Mouse (Mus musculus) myocyte (in vitro differentiated cells): ENCODE results near the gene Phgr1. TPM values are rescaled to one million over a fixed set of nuclear protein-coding genes. Genes with fewer than 3 reads are reported as not detected.

ENCODE experiments used
- H3K27me3 ChIP-seq: one replicate; pipeline ENCODE4 v1.6.1; 2011; ENCODE audit not compliant: control insufficient read depth, insufficient read depth, insufficient read length
- H3K36me3 ChIP-seq: one replicate; pipeline ENCODE4 v1.6.1; 2011; ENCODE audit not compliant: control insufficient read depth, insufficient read depth
- H3K4me2 ChIP-seq: one replicate; pipeline ENCODE4 v1.6.1; 2011; ENCODE audit warnings: low read depth, control low read depth
- H3K4me3 ChIP-seq: one replicate; pipeline ENCODE4 v1.5.1; 2011; ENCODE audit warnings: mild to moderate bottlenecking, control low read depth, moderate library complexity
- H3K79me2 ChIP-seq: one replicate; pipeline ENCODE4 v1.6.1; 2011; ENCODE audit not compliant: control insufficient read depth, insufficient read depth
- H3ac ChIP-seq: one replicate; pipeline ENCODE4 v1.6.1; 2011; ENCODE audit not compliant: control insufficient read depth, insufficient read length
- CEBPB ChIP-seq: IDR thresholded peaks from 2 replicates; pipeline ENCODE4 v1.6.1; 2011; ENCODE audit warnings: mild to moderate bottlenecking, moderate library complexity; ENCODE audit not compliant: poor library complexity, insufficient read depth, severe bottlenecking
- E2F4 ChIP-seq: IDR thresholded peaks from one replicate; pipeline ENCODE4 v1.6.1; 2011; ENCODE audit warnings: mild to moderate bottlenecking, control low read depth, moderate library complexity; ENCODE audit not compliant: insufficient read depth
- MAX ChIP-seq: IDR thresholded peaks from one replicate; pipeline ENCODE4 v1.6.1; 2011; ENCODE audit warnings: low read depth, mild to moderate bottlenecking, control low read depth
- MYOD1 ChIP-seq, 3 experiments: IDR thresholded peaks; one replicate each; pipeline ENCODE4 v1.6.1; 2011; ENCODE audit warnings: control low read depth in 2 of 3, low read depth in 2 of 3, mild to moderate bottlenecking in 2 of 3, moderate library complexity in 1 of 3; ENCODE audit not compliant: insufficient read length in 2 of 3, control insufficient read depth in 1 of 3
- MYOG ChIP-seq, 3 experiments: IDR thresholded peaks; one replicate each; pipeline ENCODE4 v1.6.1; 2011; ENCODE audit warnings: control low read depth in 2 of 3, low read depth in 2 of 3, mild to moderate bottlenecking in 2 of 3; ENCODE audit not compliant: insufficient read length in 2 of 3, control insufficient read depth in 1 of 3, insufficient read depth in 1 of 3
- POLR2A ChIP-seq: IDR thresholded peaks from one replicate; pipeline ENCODE4 v1.6.1; 2011; ENCODE audit warnings: low read depth, mild to moderate bottlenecking, control low read depth, moderate library complexity; ENCODE audit not compliant: insufficient read length
- POLR2AphosphoS2 ChIP-seq: IDR thresholded peaks from one replicate; pipeline ENCODE4 v1.6.1; 2011; ENCODE audit warnings: low read depth, control low read depth; ENCODE audit not compliant: insufficient read length
- REST ChIP-seq: IDR thresholded peaks from one replicate; pipeline ENCODE4 v1.6.1; 2011; ENCODE audit warnings: mild to moderate bottlenecking, control low read depth, moderate library complexity; ENCODE audit not compliant: insufficient read depth, insufficient read length
- SRF ChIP-seq: IDR thresholded peaks from one replicate; pipeline ENCODE4 v1.6.1; 2011; ENCODE audit warnings: low read depth; ENCODE audit not compliant: control insufficient read depth, insufficient read length
- TCF12 ChIP-seq: IDR thresholded peaks from one replicate; pipeline ENCODE4 v1.6.1; 2011; ENCODE audit warnings: mild to moderate bottlenecking, control low read depth; ENCODE audit not compliant: poor library complexity, insufficient read depth, severe bottlenecking
- TCF3 ChIP-seq: IDR thresholded peaks from one replicate; pipeline ENCODE4 v1.6.1; 2011; ENCODE audit warnings: low read depth, control low read depth; ENCODE audit not compliant: insufficient read length
- USF1 ChIP-seq: IDR thresholded peaks from one replicate; pipeline ENCODE4 v1.6.1; 2011; ENCODE audit warnings: low read depth, mild to moderate bottlenecking, control low read depth, moderate library complexity
- polyA plus RNA-seq: library from polyadenylated mRNA; unstranded; fragments of >200 nt; fragmentation: generic; extraction: Trizol; gene quantifications from one replicate; pipeline ENCODE4 v1.2.1, GENCODE M21; 2012; ENCODE audit warnings: missing spikeins

Gene Phgr1
- polyA plus RNA-seq, 1 experiment = not detected

DNA sequence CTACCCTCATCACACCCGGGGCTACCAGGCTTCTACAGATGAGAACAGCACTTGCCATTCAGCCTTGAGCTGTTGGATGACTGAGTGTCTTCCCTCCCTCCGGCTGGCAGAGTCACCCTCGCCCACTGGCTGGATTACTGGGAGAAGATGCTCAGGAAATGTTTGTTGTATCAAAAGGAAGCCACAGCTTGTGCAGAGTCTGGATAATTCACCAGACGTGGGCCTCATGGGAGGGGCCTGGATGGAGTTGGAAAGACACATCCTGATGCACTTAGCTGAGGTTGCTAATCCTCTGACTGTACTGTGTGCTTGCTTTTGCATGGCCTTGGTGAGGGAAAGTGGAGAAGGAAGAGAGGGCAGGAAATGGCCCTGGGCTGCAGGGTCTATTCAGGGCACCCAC is 16.5 kb upstream of the Phgr1 start:
- H3K4me2 ChIP-seq = no peak overlapping the region
- H3K27me3 ChIP-seq = no peaks in the 10 kb centered on the region
- H3K36me3 ChIP-seq = peaks cover 16% of the 10 kb centered on the region
- no peak overlapping the region for H3K4me3 ChIP-seq
- TF ChIP-seq MAX = no peak
- no peak for TF ChIP-seq USF1
- TF ChIP-seq POLR2AphosphoS2 = no peak
- TF ChIP-seq MYOG (IDR thresholded peaks at IDR 0.05; ENCODE audit: control insufficient read depth in 1 of 3, insufficient read depth in 1 of 3, insufficient read length in 2 of 3, low read depth in 2 of 3) = no peak
- no peak for TF ChIP-seq E2F4
- TF ChIP-seq SRF = no peak
- TF ChIP-seq REST = no peak
- no peak for TF ChIP-seq TCF3
- TF ChIP-seq MYOD1 (IDR thresholded peaks at IDR 0.05; ENCODE audit: control insufficient read depth in 1 of 3, insufficient read length in 2 of 3, low read depth in 2 of 3) = no peak
- TF ChIP-seq TCF12 = no peak
- no peak for TF ChIP-seq CEBPB
- TF ChIP-seq POLR2A = no peak
- H3K79me2 ChIP-seq = no peaks in the 10 kb centered on the region
- H3ac ChIP-seq = no peak overlapping the region

DNA sequence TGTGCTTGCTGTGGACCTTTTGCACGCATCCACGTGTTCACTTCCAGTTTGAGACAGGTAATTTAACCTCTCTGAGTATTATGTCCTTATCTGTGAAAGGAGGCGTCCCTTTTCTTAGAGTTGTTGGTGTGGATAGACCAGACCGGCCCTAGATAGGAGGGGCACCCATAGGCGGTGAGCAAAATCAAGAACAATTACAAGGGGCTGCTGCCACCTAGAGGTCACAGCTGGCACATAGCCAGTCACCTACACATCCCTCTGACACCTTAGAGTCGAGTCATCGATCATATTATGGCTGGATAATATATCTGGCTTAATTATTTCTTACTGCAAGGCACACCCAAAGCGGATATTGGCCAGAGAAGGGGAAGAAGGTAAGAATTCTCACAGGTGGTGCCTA is 12.7 kb upstream of the Phgr1 start:
- Histone ChIP-seq H3K79me2 (no peaks in the 10 kb centered on the region), H3K36me3 (peaks cover 16% of the 10 kb centered on the region), H3ac (no peak overlapping the region), H3K4me2 (peak overlapping the region; percentile 99), H3K4me3 (no peak overlapping the region), H3K27me3 (no peaks in the 10 kb centered on the region)
- TF ChIP-seq POLR2A (no peak), MYOG (IDR thresholded peaks at IDR 0.05; ENCODE audit: control insufficient read depth in 1 of 3, insufficient read depth in 1 of 3, insufficient read length in 2 of 3, low read depth in 2 of 3) (no peak), TCF3 (no peak), USF1 (no peak), MAX (no peak), SRF (no peak), MYOD1 (IDR thresholded peaks at IDR 0.05; ENCODE audit: control insufficient read depth in 1 of 3, insufficient read length in 2 of 3, low read depth in 2 of 3) (no peak), E2F4 (no peak), POLR2AphosphoS2 (no peak), REST (no peak), TCF12 (no peak), CEBPB (no peak)

DNA sequence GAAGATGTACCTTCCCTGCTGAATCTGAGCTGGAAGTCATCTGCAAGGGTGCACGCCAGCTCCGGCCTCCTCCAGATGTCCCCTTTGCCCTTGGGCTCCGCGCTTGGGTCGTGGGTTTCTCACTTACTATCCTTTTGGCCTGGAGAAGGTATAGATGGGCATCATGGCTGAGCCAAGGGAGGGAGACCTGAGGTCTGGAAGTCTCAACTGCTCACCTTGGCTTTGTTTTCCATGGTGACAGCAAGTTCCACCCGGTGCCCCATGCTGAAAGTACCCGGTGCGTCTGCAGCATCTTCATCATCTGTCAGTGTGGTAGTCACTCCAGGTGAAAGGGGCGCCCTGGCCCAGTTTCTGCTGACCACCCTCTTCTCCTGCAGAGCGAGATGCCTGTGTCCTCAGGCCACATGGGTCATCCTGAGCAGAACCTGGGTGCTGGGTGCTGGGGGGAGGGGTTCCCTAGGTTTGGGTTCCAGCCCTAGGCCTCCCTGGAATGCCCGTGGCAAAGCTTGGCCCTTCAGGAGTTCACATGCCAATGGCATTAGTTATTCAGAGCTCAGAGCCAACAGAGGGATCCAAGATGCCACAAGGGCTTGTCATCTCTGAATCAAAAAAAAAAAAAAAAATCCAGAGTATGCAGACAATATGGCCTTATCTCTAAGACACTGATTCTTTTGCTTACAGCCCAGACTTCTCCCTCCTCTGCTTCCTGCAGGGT is 12.1 kb upstream of the Phgr1 start:
- Histone ChIP-seq H3K36me3 (peaks cover 16% of the 10 kb centered on the region), H3ac (peak overlapping the region; percentile 5), H3K4me3 (peak overlapping the region; percentile 58), H3K79me2 (no peaks in the 10 kb centered on the region), H3K4me2 (peak overlapping the region; percentile 99), H3K27me3 (no peaks in the 10 kb centered on the region)
- no peak for TF ChIP-seq E2F4
- no peak for TF ChIP-seq TCF12
- TF ChIP-seq MYOG (IDR thresholded peaks at IDR 0.05; ENCODE audit: control insufficient read depth in 1 of 3, insufficient read depth in 1 of 3, insufficient read length in 2 of 3, low read depth in 2 of 3) = peak in 1 of 3 experiments; percentile 15

DNA sequence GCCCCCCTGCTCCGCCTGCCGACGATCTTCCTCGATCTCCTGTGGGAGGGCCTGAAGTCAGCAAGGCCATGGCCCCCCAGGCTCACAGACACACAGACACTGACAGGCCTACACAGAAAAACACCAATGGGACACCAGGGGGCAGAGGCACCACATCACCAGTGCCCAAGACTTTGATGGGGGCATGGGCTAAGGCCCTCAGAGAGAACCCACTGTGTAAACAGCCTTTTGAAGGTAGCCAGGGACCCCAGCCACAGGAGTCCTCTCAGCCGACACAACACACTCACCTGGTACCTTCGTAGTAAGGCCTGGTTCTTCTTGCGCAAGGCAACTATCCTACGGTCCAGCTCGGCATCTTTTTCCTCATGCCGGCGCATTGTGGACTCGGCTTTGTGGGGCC is 11.2 kb upstream of the Phgr1 start:
- H3K4me2 ChIP-seq = peak overlapping the region; percentile 99
- no peaks in the 10 kb centered on the region for H3K27me3 ChIP-seq
- H3K36me3 ChIP-seq = peaks cover 13% of the 10 kb centered on the region
- H3K4me3 ChIP-seq = peak overlapping the region; percentile 58
- peak overlapping the region; percentile 5 for H3ac ChIP-seq
- no peaks in the 10 kb centered on the region for H3K79me2 ChIP-seq
- TF ChIP-seq POLR2A = peak; percentile 5
- no peak for TF ChIP-seq USF1
- no peak for TF ChIP-seq POLR2AphosphoS2
- TF ChIP-seq REST = no peak
- TF ChIP-seq MAX = no peak
- TF ChIP-seq SRF = no peak
- TF ChIP-seq CEBPB = peak; percentile 35; the same call in 1 of the 2 replicates

DNA sequence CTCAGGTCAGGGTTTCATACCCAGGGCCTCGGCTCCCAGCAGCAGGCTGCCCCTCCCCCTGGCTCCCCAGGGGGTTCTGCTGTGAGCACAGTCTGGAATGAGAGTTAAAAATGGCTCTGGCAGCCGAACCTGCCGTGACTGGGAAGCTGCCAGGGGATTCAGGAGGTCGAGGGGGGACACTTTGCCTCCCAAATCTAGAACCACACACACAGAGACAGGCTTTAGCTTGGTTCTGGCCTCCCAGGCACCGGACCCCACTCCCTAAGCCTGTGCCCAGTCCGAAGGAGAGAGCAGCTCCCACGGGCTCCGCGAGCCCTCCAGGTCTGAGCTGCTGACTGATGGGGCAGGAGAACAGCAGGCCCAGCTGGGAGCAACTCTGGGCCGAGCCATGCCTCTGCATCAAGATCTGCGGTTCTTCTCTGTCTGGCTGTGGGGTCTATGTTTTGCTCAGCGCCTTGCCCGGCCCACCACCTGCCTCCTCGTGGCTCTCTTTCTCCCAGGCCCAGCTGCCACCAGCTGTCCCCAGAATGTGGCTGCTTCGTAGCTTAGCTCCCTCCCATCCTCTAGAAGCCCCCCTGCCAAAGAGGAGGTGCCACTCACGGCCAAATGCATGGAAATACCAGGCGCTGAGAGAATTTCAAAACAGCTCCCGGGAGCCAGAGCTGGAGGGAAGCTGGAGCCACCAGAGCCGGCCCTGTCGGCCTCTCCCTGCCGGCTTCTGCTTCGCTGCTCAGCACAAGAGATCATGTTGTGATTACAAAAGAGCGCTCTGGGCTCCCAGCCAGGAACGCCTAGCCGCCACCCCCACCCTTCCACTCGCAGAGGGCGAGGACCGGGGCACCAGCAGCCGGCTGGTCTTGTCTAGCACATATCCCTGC is 10.4 kb upstream of the Phgr1 start, which contains the start of gene Ccdc9b:
Gene Ccdc9b (minus strand): TSS at position 756 of the 878 bp plus-strand sequence.
- no peaks in the 10 kb centered on the region for H3K27me3 ChIP-seq
- peak within 1 kb of the TSS; percentile 99 for H3K4me2 ChIP-seq
- H3ac ChIP-seq = peak within 1 kb of the TSS; percentile 5
- peak; percentile 76 to 97 (median 97) for TF ChIP-seq MYOG (IDR thresholded peaks at IDR 0.05; ENCODE audit: control insufficient read depth in 1 of 3, insufficient read depth in 1 of 3, insufficient read length in 2 of 3, low read depth in 2 of 3)
- no peak for TF ChIP-seq USF1
- TF ChIP-seq SRF = no peak
- TF ChIP-seq REST = no peak
- TF ChIP-seq TCF12 = peak; percentile 88
- TF ChIP-seq TCF3 = peak; percentile 92
- TF ChIP-seq CEBPB = 0 out of 2 replicates have a peak, but pooled peaks have one; percentile 26
- TF ChIP-seq POLR2AphosphoS2 = peak; percentile 24
- TF ChIP-seq E2F4 = no peak
- TF ChIP-seq POLR2A = peak; percentile 59
- no peak for TF ChIP-seq MAX
- TF ChIP-seq MYOD1 (IDR thresholded peaks at IDR 0.05; ENCODE audit: control insufficient read depth in 1 of 3, insufficient read length in 2 of 3, low read depth in 2 of 3) = peak; percentile 18 to 95 (median 92)
- no peaks in the 10 kb centered on the region for H3K79me2 ChIP-seq
- peaks cover 8% of the 10 kb centered on the region for H3K36me3 ChIP-seq
- H3K4me3 ChIP-seq = peak within 1 kb of the TSS; percentile 58
